Mouse (Mus musculus) intestine, postnatal 0 days (tissue): ENCODE results near the gene Efnb1. TPM values are rescaled to one million over a fixed set of nuclear protein-coding genes. Genes with fewer than 3 reads are reported as not detected.

Experiments used
- ATAC-seq: fragments of 200-750 bp; cut with Nextera tagmentation; 2 replicates; pipeline ENCODE4 v1.8.0; 2017; ENCODE audit warnings: mild to moderate bottlenecking, moderate TSS enrichment, moderate library complexity
- H3K27ac ChIP-seq: fragments of 300-500 bp; sonication (generic); 2 replicates; pipeline ENCODE4 v1.5.1; 2014; ENCODE audit warnings: mild to moderate bottlenecking, low read depth, low read length, moderate library complexity
- H3K27me3 ChIP-seq: fragments of 300-500 bp; sonication (generic); replicated peaks from 2 replicates; pipeline ENCODE4 v1.6.1; 2014; ENCODE audit warnings: low read length, mixed read lengths; ENCODE audit not compliant: control insufficient read depth, insufficient read depth
- H3K36me3 ChIP-seq: fragments of 300-500 bp; sonication (generic); 2 replicates; pipeline ENCODE4 v1.6.1; 2014; ENCODE audit warnings: mild to moderate bottlenecking, moderate library complexity; ENCODE audit not compliant: control insufficient read depth, insufficient read depth
- H3K4me1 ChIP-seq: fragments of 300-500 bp; sonication (generic); replicated peaks from 2 replicates; pipeline ENCODE4 v1.6.1; 2014; ENCODE audit warnings: antibody characterized with exemption, low read length, mixed read lengths; ENCODE audit not compliant: control insufficient read depth, insufficient read depth
- H3K4me2 ChIP-seq: fragments of 300-500 bp; sonication (generic); replicated peaks from 2 replicates; pipeline ENCODE4 v1.6.1; 2014; ENCODE audit warnings: low read depth, mild to moderate bottlenecking, moderate library complexity
- H3K4me3 ChIP-seq: fragments of 300-500 bp; sonication (generic); 2 replicates; pipeline ENCODE4 v1.5.1; 2014; ENCODE audit warnings: low read depth, low read length
- H3K9ac ChIP-seq: fragments of 300-500 bp; sonication (generic); 2 replicates; pipeline ENCODE4 v1.6.1; 2014; ENCODE audit warnings: mild to moderate bottlenecking, low read depth, low read length
- H3K9me3 ChIP-seq: fragments of 300-500 bp; sonication (generic); 2 replicates; pipeline ENCODE4 v1.6.1; 2016; ENCODE audit warnings: mixed run types; ENCODE audit not compliant: control insufficient read depth
- CTCF ChIP-seq: sonication (generic); IDR thresholded peaks from 2 replicates; pipeline ENCODE4 v1.5.1; 2016; ENCODE audit warnings: low read depth, mild to moderate bottlenecking, control low read depth, antibody characterized with exemption, moderate library complexity
- WGBS: fragments of 180-500 bp; shearing (Covaris S2); extraction: QIAGEN DNeasy Blood & Tissue Kit; methylation state at CpG from one replicate; pipeline ENCODE4 v1.1.7; 2014; 5-methylcytosine and 5-hydroxymethylcytosine counted together
- polyA plus RNA-seq: library from polyadenylated mRNA; unstranded; fragments of >200 nt; fragmentation: Nextera tagmentation; extraction: Ambion mirVana; gene quantifications from 2 replicates; pipeline ENCODE4 v1.2.1, GENCODE M21; 2015

Efnb1 gene
- polyA plus RNA-seq, 1 experiment from 2014 or later: 13.0 TPM

DNA sequence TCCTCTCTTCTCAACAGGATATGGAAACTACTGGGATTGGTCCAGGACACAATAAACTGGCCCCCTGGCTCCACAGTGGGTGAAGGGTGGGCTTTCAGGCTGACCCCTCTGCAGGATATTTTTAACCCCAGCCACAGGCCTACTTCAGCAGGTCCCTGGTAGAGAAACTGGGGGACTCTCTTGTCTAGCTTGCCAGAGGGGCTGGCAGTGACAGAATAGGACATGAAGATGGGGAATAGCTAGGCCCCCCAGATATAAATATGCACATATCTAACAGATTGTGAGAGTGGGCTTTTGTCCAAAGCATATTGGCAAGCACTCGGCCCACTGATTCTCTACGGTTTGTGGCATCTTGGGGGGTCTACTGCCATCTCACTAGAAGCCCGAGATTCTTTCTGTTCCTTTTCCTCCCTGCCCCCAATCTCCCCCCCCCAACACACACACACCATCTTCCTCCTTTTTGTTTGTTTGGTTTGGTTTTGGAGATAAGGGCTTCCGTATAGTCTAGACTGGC, 29.0 kb downstream of the Efnb1 start:
- 82% methylated on average over 4 of the region's 4 CpGs for WGBS
- no peaks in the 10 kb centered on the region for H3K27me3 ChIP-seq
- TF ChIP-seq CTCF: no peak
- H3K36me3 ChIP-seq: no peaks in the 10 kb centered on the region
- no peaks in the 10 kb centered on the region for H3K4me1 ChIP-seq
- no peak overlapping the region for H3K4me3 ChIP-seq
- no peaks in the 10 kb centered on the region for H3K9me3 ChIP-seq
- H3K27ac ChIP-seq: no peak overlapping the region
- no peak for ATAC-seq
- H3K9ac ChIP-seq: no peak overlapping the region
- H3K4me2 ChIP-seq: no peak overlapping the region

DNA sequence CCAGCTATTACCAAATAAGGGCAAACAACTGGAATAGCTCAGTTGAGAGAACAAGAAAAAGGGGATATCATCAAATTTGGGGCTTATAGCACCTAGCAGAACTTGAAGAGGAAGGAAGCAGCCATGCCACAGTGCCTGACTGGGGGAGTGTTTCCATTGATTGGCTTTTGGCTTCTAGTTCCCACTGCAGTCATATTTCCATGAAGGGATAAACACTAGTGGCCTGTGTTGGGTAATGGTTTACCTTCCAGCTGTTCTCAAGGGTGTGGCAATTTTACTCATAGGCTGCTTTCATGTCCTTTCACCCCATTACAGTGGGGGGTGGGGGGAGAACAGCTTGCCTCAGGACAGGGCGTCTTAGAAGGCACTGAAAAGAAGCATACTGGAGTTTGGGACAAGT, 31.1 kb downstream of the Efnb1 start:
- no peaks in the 10 kb centered on the region for H3K36me3 ChIP-seq
- no peak overlapping the region for H3K4me3 ChIP-seq
- H3K27ac ChIP-seq: no peak overlapping the region
- no peaks in the 10 kb centered on the region for H3K27me3 ChIP-seq
- ATAC-seq: no peak
- TF ChIP-seq CTCF: no peak
- H3K9me3 ChIP-seq: no peaks in the 10 kb centered on the region
- H3K4me2 ChIP-seq: no peak overlapping the region
- H3K4me1 ChIP-seq: no peaks in the 10 kb centered on the region
- 65% methylated on average over 1 of the region's 1 CpGs for WGBS
- H3K9ac ChIP-seq: no peak overlapping the region

DNA sequence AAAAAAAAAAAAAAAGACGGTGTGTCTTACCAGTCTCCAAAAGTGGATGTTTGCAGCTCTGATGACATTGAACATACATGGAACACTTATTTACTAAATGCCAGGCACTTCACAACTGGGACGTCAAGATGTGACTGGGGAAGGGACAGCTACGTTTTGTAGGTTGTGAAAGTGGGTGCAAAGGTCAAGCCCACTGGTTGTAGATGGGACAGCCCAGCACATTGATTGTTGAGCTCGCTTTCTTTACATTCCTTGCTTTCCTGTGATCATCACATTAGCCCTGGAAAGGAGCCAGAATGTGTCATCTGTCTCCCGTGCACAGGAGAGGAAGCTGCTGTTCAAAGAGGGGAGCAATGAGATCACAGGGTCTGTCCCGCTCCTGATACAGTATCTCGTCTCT, 31.6 kb downstream of the Efnb1 start:
- no peaks in the 10 kb centered on the region for H3K4me1 ChIP-seq
- H3K4me2 ChIP-seq: no peak overlapping the region
- no peaks in the 10 kb centered on the region for H3K36me3 ChIP-seq
- TF ChIP-seq CTCF: no peak
- no peak for ATAC-seq
- no peak overlapping the region for H3K9ac ChIP-seq
- no peaks in the 10 kb centered on the region for H3K27me3 ChIP-seq
- no peaks in the 10 kb centered on the region for H3K9me3 ChIP-seq
- no peak overlapping the region for H3K4me3 ChIP-seq
- WGBS: 49% methylated on average over 7 of the region's 7 CpGs
- H3K27ac ChIP-seq: no peak overlapping the region

DNA sequence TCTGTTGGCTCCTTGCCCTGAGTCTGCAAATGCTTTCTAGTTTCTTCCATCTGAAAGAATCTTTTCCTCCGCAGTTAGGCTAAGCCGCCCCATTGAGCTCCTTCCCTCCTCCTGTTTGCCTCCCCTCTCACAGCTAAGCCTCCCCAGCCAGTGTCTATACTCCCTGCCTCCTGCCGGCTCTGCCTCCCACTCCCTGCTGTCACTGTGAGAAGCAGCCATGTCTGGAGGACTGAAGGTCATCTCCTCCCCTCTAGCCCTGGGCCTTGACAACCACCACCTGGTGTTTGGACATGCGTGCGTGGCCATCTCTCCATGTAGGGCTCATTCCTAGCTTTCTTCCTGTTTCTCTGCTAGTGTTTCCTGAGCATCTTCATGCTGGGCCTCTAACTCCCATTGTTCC, 36.4 kb downstream of the Efnb1 start:
- WGBS: 62% methylated on average over 5 of the region's 5 CpGs
- TF ChIP-seq CTCF: no peak
- Histone ChIP-seq H3K4me3 (no peak overlapping the region), H3K9me3 (no peaks in the 10 kb centered on the region), H3K36me3 (no peaks in the 10 kb centered on the region), H3K27me3 (no peaks in the 10 kb centered on the region; the same call in 1 of the 2 replicates), H3K4me2 (no peak overlapping the region), H3K4me1 (no peaks in the 10 kb centered on the region), H3K27ac (no peak overlapping the region), H3K9ac (no peak overlapping the region)
- no peak for ATAC-seq

DNA sequence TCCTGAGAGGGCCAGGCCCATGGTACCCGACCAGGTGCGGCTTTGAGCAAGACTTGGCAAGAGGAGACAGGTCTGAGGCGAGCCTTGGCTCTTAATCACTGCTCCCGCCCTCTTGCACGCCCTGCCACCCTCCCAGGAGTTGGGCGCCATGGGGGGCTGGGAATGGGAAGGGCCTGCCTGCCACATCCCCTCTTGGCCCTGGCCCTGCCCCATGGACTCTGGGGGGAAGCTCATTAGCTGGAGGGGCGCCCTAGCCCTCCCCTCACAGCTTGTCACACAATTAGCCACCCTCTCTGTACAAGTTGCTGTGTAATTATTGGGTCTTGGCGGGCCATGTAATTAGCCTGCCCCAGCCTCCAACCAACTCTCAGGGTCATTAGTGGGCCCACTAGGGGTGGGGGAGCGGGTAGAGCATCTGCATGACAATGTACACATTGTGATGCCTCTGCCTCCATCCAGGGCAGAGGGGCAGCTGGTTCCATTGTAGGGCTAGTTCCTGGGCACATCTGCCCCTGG, 49.2 kb downstream of the Efnb1 start:
- no peaks in the 10 kb centered on the region for H3K9me3 ChIP-seq
- H3K36me3 ChIP-seq: no peaks in the 10 kb centered on the region
- ATAC-seq: no peak
- no peak overlapping the region for H3K9ac ChIP-seq
- H3K4me3 ChIP-seq: no peak overlapping the region
- 0 out of 2 replicates have a peak, but pooled peaks cover 9% of the 10 kb centered on the region for H3K27me3 ChIP-seq
- H3K4me1 ChIP-seq: no peaks in the 10 kb centered on the region
- no peak overlapping the region for H3K27ac ChIP-seq
- WGBS: 78% methylated on average over 9 of the region's 9 CpGs
- no peak overlapping the region for H3K4me2 ChIP-seq
- no peak for TF ChIP-seq CTCF

DNA sequence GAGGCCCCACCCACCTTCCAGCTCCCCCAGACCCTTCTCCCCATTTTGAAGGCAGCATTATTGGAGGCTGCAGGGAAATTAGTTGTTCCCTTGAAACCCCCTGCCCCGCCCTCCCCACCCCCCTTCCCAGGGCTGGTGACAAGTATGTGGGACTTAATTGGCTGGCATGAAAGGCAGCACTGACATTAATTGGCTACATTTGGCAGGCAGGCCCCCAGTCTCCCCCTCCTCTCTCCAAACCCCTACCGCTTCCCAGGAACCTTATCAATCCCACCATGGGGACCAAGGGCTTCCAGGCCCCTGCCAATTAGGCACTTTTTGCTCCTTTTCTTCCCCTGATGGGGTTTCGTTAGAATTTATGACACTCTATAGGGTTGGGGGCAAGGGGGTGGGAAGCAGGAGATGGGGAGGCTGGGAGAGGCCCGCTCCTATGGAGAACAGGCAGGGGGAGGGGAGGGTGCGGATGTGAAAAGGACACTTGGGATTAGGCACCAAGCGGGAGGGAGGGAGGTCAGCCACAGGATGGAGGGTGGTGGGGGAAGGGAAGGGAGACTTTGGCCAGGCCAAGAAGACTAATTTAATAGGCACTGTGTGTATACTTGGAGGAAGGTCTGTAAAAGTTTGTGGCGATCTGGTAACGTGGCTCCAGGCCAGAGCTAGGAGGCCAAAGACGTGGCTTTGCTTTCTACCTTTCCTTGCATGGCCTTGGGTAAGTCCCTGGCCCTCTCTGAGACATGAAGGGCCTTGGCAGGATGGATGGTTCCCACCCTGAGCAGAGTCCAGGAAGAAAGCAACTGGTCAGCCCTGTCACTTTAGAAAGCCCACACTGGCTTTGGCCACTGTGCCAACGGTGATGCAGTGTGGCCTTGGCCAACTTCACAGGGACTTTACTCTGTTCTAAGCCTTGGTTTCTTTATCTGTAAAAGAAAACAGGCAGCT, 50.8 kb downstream of the Efnb1 start:
- no peak overlapping the region for H3K9ac ChIP-seq
- 0 out of 2 replicates have a peak, but pooled peaks cover 4% of the 10 kb centered on the region for H3K27me3 ChIP-seq
- H3K27ac ChIP-seq: no peak overlapping the region
- H3K4me3 ChIP-seq: no peak overlapping the region
- H3K9me3 ChIP-seq: no peaks in the 10 kb centered on the region
- H3K4me2 ChIP-seq: no peak overlapping the region
- no peaks in the 10 kb centered on the region for H3K4me1 ChIP-seq
- ATAC-seq: no peak
- no peaks in the 10 kb centered on the region for H3K36me3 ChIP-seq
- WGBS: 66% methylated on average over 9 of the region's 10 CpGs
- TF ChIP-seq CTCF: no peak
